Mouse (Mus musculus): ENCODE results near the gene Mylpf.
A peak's percentile ranks its signal among the peaks of the same experiment; 100 is the strongest.
"Not testable (repeated sequence)": the region's sequence is repeated elsewhere in the genome, so short reads cannot be mapped to it uniquely, and the experiment has no call there.

The Mylpf gene

DNA sequence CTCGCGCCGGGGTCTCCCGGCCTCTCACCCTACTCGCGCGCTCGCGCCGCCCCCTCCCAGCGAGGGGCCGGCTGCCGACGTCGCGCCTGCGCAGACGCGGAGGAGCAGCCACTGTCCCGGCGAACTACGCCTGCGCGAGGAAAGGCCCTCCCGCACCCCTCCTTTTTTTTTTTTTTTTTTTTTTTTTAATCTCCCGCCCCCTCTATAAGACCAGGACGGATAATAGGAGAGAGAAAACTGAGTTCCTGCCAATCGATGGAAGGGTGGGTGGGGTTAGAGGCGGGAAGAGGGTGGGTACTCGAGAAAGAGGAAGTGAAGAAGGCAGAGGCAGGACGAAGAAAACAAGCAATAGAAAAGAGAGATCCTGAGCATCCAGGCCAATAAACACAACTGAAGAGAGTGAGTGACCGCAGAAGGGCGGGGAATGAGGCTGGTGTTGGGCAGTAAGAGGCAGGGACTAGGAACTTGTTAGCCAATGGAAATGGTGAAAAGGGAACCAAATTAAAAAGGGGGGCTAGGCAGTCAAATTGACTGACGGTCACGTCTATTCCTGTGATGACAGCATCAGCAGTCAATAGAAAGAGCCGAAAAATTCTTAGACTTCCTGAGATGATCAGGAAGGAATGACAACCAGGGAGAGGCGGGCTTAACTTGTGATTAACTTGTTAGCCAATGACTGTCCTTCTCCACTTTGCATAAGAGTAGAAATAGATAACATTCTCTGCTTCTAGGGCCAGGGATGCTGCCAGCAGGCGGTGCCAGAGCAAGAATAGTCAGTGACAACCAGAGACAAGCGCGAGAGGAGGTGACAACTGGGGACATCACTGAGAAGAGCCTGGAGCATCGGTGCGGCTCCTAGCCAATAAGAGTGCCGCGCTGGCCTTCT lies at the start of gene Mylpf:
TSS of gene Mylpf (plus strand) at position 338 of the 886 bp plus-strand sequence.
- DNase-seq (ENCODE audit: low read depth, low spot score): peak; percentile 96

GRCm38 (mm10) chr7:127162546-127162945 lies 46.1 kb upstream of the Mylpf start:
- DNase-seq (ENCODE audit: low read depth, low spot score): no peak

- DNase-seq (ENCODE audit: low read depth, low spot score): no peak
Observed at GRCm38 (mm10) chr7:127164002-127164401, 44.7 kb upstream of the Mylpf start.

GRCm38 (mm10) chr7:127165607-127166493 lies 42.8 kb upstream of the Mylpf start:
- DNase-seq (ENCODE audit: low read depth, low spot score): no peak

DNA sequence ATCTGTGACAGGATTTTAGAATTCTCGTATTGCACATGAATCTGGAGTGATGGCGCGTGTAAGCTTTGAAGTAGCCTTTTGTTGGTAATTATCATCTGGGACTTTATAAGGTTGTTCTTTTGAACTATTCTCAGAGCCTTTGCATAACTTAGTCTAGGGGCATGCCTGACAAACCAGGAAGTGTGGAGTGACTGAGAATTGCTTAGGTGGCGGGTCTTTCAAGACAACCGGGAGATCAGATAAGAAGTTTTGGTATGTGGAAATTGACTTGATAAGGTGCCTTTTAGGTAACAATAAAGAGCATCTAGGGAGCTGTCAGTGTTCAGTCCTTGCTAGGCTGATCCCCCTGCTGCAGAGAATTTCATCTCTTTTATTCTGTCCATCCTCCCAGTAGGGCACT lies 42.2 kb upstream of the Mylpf start:
- DNase-seq (ENCODE audit: low read depth, low spot score): no peak

- no peak for DNase-seq (ENCODE audit: low read depth, low spot score)
Observed at GRCm38 (mm10) chr7:127176937-127177336, 31.8 kb upstream of the Mylpf start.

GRCm38 (mm10) chr7:127180783-127181182 lies 27.9 kb upstream of the Mylpf start:
- DNase-seq (ENCODE audit: low read depth, low spot score): no peak

- not testable (repeated sequence) for DNase-seq (ENCODE audit: low read depth, low spot score)
Observed at GRCm38 (mm10) chr7:127181724-127182123, 27.0 kb upstream of the Mylpf start.

DNA sequence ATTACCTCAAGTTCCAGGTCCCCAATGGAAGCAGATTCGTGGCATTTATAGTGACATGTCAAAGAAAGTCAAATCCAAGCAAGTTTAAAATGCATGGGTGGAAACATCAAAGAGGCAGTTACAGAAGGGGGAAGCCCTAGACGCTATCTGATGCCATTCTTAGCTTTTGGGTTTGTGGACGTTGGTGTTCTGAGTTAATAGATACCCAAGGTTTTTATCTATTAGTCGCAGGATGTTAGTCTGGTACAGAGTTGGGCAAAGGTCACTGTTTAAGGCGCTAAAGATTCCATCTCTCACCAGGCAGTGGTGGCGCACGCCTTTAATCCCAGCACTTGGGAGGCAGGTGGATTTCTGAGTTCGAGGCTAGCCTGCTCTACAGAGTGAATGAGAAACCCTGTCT lies 25.3 kb upstream of the Mylpf start:
- no peak for DNase-seq (ENCODE audit: low read depth, low spot score)

DNA sequence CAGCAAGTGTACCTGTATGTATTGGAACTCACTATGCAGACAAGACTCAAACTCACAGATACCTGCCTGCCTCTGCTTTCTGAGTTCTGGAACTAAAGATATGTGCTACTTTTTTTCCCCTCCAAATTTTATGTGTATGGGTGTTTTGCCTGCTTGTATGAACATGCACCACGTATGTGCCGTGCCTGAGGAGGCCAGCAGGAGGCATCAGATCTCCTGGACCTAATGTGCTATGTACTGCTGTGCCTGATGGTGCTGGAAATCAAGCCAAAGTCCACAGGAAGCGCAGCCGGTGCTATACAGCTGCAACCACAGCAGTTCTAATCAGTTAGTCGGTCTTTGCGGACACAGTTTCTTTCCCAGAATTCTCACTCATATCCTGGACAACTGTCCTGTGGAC lies 24.9 kb upstream of the Mylpf start:
- no peak for DNase-seq (ENCODE audit: low read depth, low spot score)

DNA sequence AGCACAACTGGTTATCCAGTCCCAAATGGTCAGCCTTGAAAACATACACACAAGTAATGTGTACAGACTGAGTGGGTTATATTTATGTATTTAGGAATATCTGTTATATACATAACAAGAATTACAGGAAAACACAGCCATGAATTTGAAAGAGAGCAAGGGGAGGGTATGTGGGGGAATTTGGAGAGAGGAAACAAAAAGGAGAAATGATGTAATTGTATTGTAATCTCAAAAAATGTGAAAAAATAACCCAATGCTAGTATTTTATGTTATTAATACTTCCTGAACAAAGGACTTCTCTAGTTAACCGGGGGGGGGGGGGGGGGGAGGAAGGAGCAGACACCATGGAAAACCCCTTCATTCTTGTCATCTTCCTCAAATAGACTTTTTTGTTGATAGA lies 24.0 kb upstream of the Mylpf start:
- DNase-seq (ENCODE audit: low read depth, low spot score): no peak

DNA sequence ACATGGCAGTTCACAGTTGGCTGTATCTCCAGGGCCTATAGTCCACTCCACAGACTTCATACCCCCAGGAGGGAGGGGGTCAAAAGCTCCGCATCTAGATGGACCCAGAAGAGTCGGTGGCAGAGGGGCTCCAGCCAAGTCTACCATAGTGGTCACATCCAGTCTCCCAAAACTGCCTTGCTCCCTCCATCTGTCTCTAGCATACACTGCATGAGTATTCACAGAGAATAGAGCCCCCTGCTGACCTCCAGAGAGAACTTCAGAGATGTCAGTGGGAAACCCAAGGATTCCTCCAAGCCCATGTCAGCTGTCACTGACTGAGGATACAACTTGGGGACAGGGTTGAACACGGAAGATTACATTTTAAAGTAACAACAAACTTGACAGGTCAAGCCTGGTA lies 23.1 kb upstream of the Mylpf start:
- no peak for DNase-seq (ENCODE audit: low read depth, low spot score)

- no peak for DNase-seq (ENCODE audit: low read depth, low spot score)
Observed at GRCm38 (mm10) chr7:127187351-127187750, 21.3 kb upstream of the Mylpf start.

- no peak for DNase-seq (ENCODE audit: low read depth, low spot score)
Observed at GRCm38 (mm10) chr7:127188305-127189276, 20.1 kb upstream of the Mylpf start.

DNA sequence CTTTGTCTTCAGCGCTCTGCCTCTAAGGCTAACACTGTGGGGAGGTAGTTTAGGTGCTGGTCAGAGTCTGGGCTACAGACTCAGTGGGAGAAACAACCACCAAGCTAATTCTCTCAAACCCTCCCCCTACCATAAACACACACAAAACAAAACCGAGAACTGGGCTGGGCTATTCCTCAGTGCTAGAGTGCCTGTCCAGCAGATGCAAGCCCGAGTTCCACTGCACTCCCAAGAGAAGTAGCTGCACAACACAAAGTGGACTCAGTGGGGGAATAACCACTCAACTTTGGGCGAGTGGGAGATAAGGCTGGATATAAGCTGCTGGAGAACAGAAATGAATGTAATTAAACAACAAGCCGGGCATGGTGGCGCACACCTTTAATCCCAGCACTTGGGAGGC lies 18.0 kb upstream of the Mylpf start:
- DNase-seq (ENCODE audit: low read depth, low spot score): no peak

DNA sequence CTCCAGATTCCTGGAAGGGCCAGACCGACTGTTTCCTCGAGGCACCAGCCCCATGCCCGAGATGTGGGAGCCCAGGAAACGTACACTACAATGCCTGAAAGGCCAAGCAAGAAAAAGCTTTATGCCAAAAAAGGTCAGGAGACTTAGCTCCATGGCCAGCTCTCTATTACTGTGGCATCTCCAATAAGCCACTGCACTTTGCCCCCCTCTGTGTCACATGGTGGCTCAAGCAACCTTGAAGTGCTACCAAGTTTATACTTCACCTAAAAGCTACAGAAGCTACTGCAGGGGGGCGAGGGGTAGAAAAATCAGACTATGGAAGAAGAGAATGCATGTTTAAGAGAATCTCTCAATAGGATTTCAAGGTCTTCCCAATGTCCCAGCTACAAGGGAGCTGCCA lies 15.7 kb upstream of the Mylpf start:
- DNase-seq (ENCODE audit: low read depth, low spot score): no peak

GRCm38 (mm10) chr7:127194011-127194632 lies 14.6 kb upstream of the Mylpf start:
- no peak for DNase-seq (ENCODE audit: low read depth, low spot score)

DNA sequence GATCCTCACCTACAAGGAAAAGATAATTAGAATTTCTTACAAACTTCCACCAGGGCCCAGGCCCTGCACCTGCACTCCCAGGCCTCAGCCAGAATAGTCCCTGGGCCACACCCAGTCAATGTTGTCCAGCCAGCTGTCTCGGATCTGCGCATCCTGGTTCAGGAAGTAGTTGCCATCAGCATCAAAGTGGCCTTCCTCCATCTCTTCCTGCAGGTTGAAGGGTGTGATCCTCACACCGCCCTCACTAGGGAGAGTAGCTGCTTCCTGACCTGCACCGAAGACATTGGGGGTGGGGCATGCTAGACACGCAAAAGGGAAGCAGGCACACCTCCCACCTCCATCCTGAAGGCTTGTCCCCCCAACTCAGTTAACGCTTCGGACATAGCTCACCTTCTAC lies 14.1 kb upstream of the Mylpf start:
- no peak for DNase-seq (ENCODE audit: low read depth, low spot score)

DNA sequence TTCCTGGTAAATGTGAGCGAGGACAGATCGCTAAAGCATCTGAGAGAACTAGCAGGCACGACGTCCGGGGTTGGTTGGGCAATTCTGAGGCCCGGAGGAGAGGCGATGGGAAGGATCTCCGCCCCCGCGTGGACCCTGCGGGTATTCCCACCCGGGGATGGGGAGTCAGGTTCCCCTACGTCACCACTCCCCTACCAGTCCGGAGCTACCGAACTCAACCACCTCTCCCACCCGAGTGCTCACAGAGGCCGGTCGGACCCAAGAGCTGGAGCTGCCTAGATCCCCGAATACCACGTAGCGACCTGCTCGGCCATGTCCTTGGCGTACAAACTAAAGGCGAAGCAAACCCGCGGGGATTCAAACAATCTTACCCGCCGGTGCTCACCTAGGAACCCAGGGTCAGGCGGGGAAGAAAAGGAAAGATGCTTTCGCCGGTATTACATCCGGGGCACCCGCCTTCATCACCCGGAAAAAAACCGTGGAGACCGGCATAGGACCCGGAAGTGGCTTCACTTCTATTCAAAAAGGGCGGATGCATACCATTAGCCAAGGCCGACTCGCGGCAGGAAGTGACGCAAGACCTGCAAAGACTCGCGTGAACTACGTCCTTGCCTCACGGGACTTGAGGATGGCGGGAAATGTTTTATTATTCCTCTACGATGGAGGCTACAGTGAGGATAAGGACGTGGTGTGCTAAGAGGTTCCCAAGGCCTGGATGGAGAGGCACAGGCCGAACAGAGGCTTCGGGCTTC lies 13.0 kb upstream of the Mylpf start, which contains the start of gene Cd2bp2:
TSS of gene Cd2bp2 (minus strand) at position 507 of the 752 bp plus-strand sequence.
- DNase-seq (ENCODE audit: low read depth, low spot score): peak; percentile 97

DNA sequence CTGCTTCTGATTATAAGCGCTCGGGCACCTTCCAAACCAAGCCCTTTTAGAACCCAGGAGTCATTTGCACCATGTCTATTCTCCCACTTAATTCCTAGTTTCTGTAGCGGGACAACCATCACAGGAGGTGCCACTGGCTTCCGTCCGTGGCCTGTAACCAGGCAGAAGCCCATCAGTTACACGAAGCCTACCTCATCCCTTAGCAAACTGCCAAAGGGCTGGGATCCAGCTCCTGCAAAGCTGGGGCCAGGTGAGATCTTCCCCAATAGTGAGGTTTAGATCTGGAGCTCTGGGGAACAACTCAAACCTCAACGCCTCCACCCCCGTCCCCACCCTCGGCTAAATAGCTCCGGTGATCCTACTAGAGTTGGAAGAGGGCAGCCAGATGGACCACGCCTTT lies 12.2 kb upstream of the Mylpf start:
- no peak for DNase-seq (ENCODE audit: low read depth, low spot score)

Measured in mesoderm, embryonic 11.5 days (tissue).